Mouse (Mus musculus) erythroblast, embryonic 14.5 days (primary cell): ENCODE data around the gene Sap25. TPM values are rescaled to one million over a fixed set of nuclear protein-coding genes. Genes with fewer than 3 reads are reported as not detected.
"Not testable (repeated sequence)": the region's sequence is repeated elsewhere in the genome, so short reads cannot be mapped to it uniquely, and the experiment has no call there.

Source experiments
- H3K27me3 ChIP-seq: 2 replicates; pipeline ENCODE4 v1.6.1; 2012; ENCODE audit warnings: inconsistent platforms; ENCODE audit not compliant: control insufficient read depth
- H3K36me3 ChIP-seq: 2 replicates; pipeline ENCODE4 v1.6.1; 2012; ENCODE audit warnings: mild to moderate bottlenecking, inconsistent platforms; ENCODE audit not compliant: control insufficient read depth
- H3K4me1 ChIP-seq: 2 replicates; pipeline ENCODE4 v1.6.1; 2012; ENCODE audit warnings: inconsistent platforms; ENCODE audit not compliant: control insufficient read depth
- H3K4me3 ChIP-seq: replicated peaks from 2 replicates; pipeline ENCODE3; 2012; ENCODE audit warnings: moderate library complexity, mild to moderate bottlenecking, inconsistent platforms
- H3K9me3 ChIP-seq: 2 replicates; pipeline ENCODE4 v1.6.1; 2012; ENCODE audit warnings: low read length, inconsistent platforms, mixed read lengths; ENCODE audit not compliant: control insufficient read depth
- GATA1 ChIP-seq: IDR thresholded peaks from 2 replicates; pipeline ENCODE4 v1.6.1; 2012; ENCODE audit warnings: low read length, inconsistent platforms, mixed read lengths
- TAL1 ChIP-seq: IDR thresholded peaks from 3 replicates; pipeline ENCODE4 v1.6.1; 2012; ENCODE audit warnings: low read length, inconsistent platforms, mixed read lengths
- polyA plus RNA-seq: library from polyadenylated mRNA; stranded (reverse); fragments of >175 nt; gene quantifications from 2 replicates; pipeline ENCODE4 v1.2.3, GENCODE M21; 2012

Sap25 gene
- polyA plus RNA-seq, 1 experiment = 5.9 TPM

DNA sequence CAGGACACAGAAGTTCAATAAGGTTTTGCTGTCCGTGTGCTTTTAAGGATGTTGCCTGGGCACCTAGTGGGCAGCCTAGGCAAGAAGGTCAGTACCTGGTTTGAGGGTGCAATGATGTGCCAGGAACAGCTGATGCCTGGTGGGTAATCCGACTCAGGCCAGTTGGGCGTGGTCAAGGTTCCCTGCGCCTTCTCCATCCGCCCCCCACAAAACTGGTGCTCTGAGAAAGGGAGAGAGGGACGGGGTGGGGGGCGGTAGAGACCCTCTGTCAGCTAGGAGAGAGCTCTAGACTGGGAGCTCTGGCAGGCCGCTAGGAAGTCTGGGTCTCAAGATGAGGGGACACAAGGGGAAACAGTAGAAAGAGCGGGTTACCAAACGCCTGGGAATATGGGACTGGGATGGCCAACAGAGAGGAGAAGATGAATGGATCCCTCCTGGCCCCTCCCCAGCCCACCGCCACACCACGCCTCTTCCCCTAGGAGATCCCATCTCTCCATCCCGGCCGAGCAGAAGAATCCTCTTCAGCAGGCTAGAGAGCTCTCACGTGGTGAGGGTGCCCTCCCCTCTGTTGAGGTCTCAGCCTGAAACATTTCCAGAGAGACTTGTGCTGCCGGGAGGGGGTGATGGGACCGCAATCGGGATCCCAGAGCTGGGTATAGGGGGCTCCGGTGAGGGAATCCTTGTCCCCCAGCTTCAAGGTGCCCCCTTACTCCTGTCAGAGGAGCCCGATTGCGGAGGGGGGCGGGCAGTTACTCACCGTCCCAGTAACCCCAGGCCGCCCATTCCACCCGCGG is 33.1 kb upstream of the Sap25 start:
- peaks cover 29% of the 10 kb centered on the region for H3K27me3 ChIP-seq
- H3K4me1 ChIP-seq = peaks cover 39% of the 10 kb centered on the region
- TF ChIP-seq TAL1 = no peak
- TF ChIP-seq GATA1 = no peak
- H3K9me3 ChIP-seq = no peaks in the 10 kb centered on the region
- peaks cover 13% of the 10 kb centered on the region for H3K36me3 ChIP-seq
- H3K4me3 ChIP-seq = no peak overlapping the region

DNA sequence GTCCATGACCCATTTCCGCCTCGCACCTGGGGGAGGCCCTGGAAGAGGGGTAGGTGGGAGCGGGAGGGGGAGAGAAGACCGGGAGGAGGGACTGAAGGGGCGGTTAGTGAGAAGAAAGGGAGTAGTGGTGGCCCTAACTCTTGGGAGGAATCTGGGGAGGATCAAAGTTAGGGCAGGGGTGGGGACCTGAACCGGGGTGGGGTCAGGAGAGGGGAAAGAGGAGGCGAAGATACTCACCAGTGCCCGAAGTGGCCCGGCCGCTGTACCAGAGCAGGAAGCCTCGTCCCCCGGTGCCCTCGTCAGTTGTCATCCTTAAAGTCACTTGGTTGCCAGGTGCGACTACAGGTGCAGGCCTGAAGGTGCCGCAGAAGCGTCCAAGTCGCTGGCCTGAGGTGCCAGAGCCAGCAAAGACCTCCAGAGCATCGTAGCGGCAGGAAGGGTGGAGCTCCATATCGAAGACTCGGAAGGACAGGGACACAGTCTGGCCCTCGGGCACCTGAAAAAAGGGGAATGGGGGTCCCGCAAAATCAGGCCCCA is 32.4 kb upstream of the Sap25 start:
- TF ChIP-seq TAL1 = no peak
- no peak for TF ChIP-seq GATA1
- peaks cover 40% of the 10 kb centered on the region for H3K4me1 ChIP-seq
- H3K27me3 ChIP-seq = peaks cover 31% of the 10 kb centered on the region
- H3K9me3 ChIP-seq = no peaks in the 10 kb centered on the region
- no peak overlapping the region for H3K4me3 ChIP-seq
- peaks cover 13% of the 10 kb centered on the region for H3K36me3 ChIP-seq

DNA sequence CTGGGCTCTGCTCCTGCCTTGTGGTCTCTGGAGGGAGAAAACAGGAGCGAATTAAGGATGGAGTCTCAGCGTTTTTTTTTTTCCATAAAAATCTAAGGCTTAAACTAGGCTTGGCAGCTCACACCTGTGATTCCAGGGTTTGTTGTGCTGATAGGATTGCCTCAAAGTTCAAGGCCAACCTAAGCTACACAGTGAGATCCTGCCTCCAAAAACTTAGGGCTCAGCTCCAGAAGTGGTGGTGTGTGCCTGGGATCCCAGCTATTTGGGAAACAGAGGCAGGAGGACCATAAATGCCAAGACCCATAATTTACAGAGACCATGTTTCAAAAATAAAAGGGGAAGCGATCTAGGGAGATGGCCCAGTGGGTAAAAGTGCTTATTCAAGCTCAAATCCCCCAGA is 31.8 kb upstream of the Sap25 start:
- peaks cover 31% of the 10 kb centered on the region for H3K27me3 ChIP-seq
- no peak overlapping the region for H3K4me3 ChIP-seq
- no peaks in the 10 kb centered on the region for H3K9me3 ChIP-seq
- peaks cover 36% of the 10 kb centered on the region for H3K4me1 ChIP-seq
- TF ChIP-seq GATA1 (no peak), TAL1 (no peak)
- H3K36me3 ChIP-seq = peaks cover 13% of the 10 kb centered on the region

- no peaks in the 10 kb centered on the region for H3K9me3 ChIP-seq
- H3K36me3 ChIP-seq = peaks cover 12% of the 10 kb centered on the region
- TF ChIP-seq TAL1 (no peak), GATA1 (no peak)
- no peak overlapping the region for H3K4me3 ChIP-seq
- H3K4me1 ChIP-seq = peaks cover 31% of the 10 kb centered on the region
- peaks cover 31% of the 10 kb centered on the region for H3K27me3 ChIP-seq
Measured at GRCm38 (mm10) chr5:137610056-137610455, 31.1 kb upstream of the Sap25 start.

DNA sequence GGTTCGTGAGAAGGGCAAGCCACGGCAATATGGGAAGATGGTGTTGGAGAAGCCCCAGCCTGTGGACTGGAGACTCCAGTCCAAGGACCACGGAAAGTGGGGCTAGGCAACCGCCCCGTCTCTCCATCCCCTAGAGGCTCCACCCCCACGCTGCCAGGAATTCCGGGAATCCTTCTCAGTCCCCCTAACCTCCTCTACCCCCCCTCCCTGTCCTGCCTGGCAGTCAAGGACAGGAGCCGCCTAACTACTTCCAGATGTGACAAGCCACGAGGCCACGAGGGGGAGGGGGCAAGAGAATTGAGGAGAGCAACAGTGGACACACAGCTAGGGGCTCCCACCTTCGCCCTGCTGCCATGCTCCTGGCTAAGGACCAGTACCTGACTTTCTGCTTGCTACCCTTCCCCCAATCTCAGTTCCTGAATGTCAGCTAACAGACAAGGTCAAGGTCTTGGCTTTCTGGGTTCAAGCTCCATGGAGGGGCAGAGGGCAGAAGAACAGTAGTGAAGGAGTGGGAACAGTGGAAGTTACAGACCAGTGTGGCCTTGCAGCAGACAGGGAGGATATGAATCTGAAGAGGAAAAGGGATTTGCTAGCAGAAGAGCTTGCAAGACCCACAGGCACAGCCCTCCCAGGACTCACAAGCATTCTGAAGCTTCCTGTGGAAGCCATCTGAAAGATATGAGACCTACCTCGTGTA is 30.4 kb upstream of the Sap25 start:
- Histone ChIP-seq H3K9me3 (no peaks in the 10 kb centered on the region), H3K4me3 (no peak overlapping the region), H3K27me3 (peaks cover 31% of the 10 kb centered on the region), H3K36me3 (peaks cover 8% of the 10 kb centered on the region), H3K4me1 (peaks cover 25% of the 10 kb centered on the region)
- TF ChIP-seq TAL1 (no peak), GATA1 (no peak)

- H3K9me3 ChIP-seq = no peaks in the 10 kb centered on the region
- peaks cover 31% of the 10 kb centered on the region for H3K27me3 ChIP-seq
- peaks cover 5% of the 10 kb centered on the region for H3K36me3 ChIP-seq
- no peak overlapping the region for H3K4me3 ChIP-seq
- peaks cover 20% of the 10 kb centered on the region for H3K4me1 ChIP-seq
- TF ChIP-seq TAL1 = no peak
- no peak for TF ChIP-seq GATA1
Measured at GRCm38 (mm10) chr5:137611245-137611602, 29.9 kb upstream of the Sap25 start.

GRCm38 (mm10) chr5:137613076-137613475 is 28.1 kb upstream of the Sap25 start:
- no peak for TF ChIP-seq GATA1
- TF ChIP-seq TAL1 = no peak

DNA sequence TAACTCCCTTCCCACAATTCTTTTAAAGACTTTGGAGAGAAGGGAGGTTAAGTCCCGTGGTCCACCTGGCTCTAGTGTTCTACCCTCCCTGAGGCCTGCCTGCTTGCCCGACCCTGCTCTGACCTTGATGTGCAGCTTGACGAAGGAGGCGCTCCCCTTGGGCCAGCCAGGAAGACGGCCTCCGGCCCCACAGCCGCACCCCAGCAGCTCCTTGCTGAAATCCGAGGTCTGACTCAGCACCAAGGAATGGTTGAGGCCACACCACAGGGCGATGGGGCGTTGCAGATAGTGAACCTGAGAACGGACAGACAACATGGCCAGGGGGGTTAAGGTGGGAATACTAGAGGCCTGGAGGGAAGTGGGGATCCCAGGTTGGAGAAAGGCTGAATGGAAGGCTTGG is 27.6 kb upstream of the Sap25 start, which contains the start of gene Pcolce:
Pcolce (minus strand) TSS at position 235 of the 400 bp plus-strand sequence.
- no peak for TF ChIP-seq TAL1
- no peak for TF ChIP-seq GATA1
- Histone ChIP-seq H3K9me3 (no peaks in the 10 kb centered on the region), H3K27me3 (peaks cover 29% of the 10 kb centered on the region), H3K4me1 (peaks cover 13% of the 10 kb centered on the region), H3K4me3 (no peak within 1 kb of the TSS), H3K36me3 (no peaks in the 10 kb centered on the region)

More at GRCm38 (mm10) chr5:137613076-137613475, 28.1 kb upstream of the Sap25 start:
- no peak overlapping the region for H3K4me3 ChIP-seq
- no peaks in the 10 kb centered on the region for H3K36me3 ChIP-seq
- peaks cover 14% of the 10 kb centered on the region for H3K4me1 ChIP-seq
- no peaks in the 10 kb centered on the region for H3K9me3 ChIP-seq
- peaks cover 29% of the 10 kb centered on the region for H3K27me3 ChIP-seq

DNA sequence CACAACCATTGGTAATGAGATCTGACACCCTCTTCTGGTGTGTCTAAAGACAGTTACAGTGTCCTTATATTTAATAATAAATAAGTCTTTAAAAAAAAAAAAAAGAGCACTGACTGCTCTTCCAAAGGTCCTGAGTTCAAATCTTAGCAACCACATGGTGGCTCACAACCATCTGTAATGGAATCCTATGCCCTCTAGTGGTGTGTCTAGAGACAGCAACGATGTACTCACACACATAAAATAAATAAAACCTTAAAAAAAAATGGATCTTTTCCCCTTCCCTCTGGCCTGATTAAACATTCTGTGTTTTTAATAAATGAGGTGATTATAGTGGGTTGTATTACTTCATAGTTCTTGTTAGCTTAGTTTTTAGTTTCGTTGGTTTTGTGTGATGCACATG is 26.2 kb upstream of the Sap25 start:
- H3K36me3 ChIP-seq, H3K9me3 ChIP-seq, H3K4me3 ChIP-seq: not testable (repeated sequence)
- H3K4me1 ChIP-seq = peaks cover 11% of the 10 kb centered on the region
- peaks cover 29% of the 10 kb centered on the region for H3K27me3 ChIP-seq
